Mouse (Mus musculus) G1E (cell line): ENCODE data around the gene Foxs1. TPM values are rescaled to one million over a fixed set of nuclear protein-coding genes. Genes with fewer than 3 reads are reported as not detected.

Experiments used
- ATAC-seq: 2 replicates; pipeline ENCODE4 v1.8.0; 2016; ENCODE audit warnings: mild to moderate bottlenecking; ENCODE audit not compliant: insufficient number of reproducible peaks, poor library complexity, low FRiP score, severe bottlenecking; ENCODE audit errors: extremely low read depth
- DNase-seq: peaks from one replicate; pipeline ENCODE4 v3.0.0; 2012; ENCODE audit warnings: low spot score
- H3K27me3 ChIP-seq: 2 replicates; pipeline ENCODE4 v1.6.1; 2012; ENCODE audit warnings: mild to moderate bottlenecking, low read length, inconsistent platforms; ENCODE audit not compliant: insufficient read depth
- H3K36me3 ChIP-seq: replicated peaks from 2 replicates; pipeline ENCODE3; 2012; ENCODE audit warnings: mild to moderate bottlenecking, inconsistent platforms
- H3K4me1 ChIP-seq: 2 replicates; pipeline ENCODE4 v1.6.1; 2012; ENCODE audit warnings: low read depth, low read length, inconsistent platforms, mixed read lengths; ENCODE audit not compliant: insufficient read depth
- H3K4me3 ChIP-seq: 2 replicates; pipeline ENCODE4 v1.5.1; 2012; ENCODE audit warnings: low read depth, mild to moderate bottlenecking, inconsistent platforms, low read length, moderate library complexity, mixed read lengths
- H3K9me3 ChIP-seq: replicated peaks from 2 replicates; pipeline ENCODE4 v1.6.1; 2012; ENCODE audit warnings: inconsistent platforms
- CTCF ChIP-seq: IDR thresholded peaks from 2 replicates; pipeline ENCODE4 v1.5.1; 2012; ENCODE audit warnings: low read depth, low read length, inconsistent platforms, mixed read lengths
- GATA1 ChIP-seq: IDR thresholded peaks from 2 replicates; pipeline ENCODE4 v1.6.1; 2012; ENCODE audit warnings: borderline replicate concordance, low read length, inconsistent platforms, mixed read lengths
- GATA2 ChIP-seq: IDR thresholded peaks from 2 replicates; pipeline ENCODE4 v1.6.1; 2012; ENCODE audit warnings: low read depth, low read length, inconsistent platforms, borderline replicate concordance
- POLR2AphosphoS5 ChIP-seq: IDR thresholded peaks from 2 replicates; pipeline ENCODE4 v1.6.1; 2012; ENCODE audit warnings: low read depth, low read length, inconsistent platforms; ENCODE audit not compliant: insufficient replicate concordance
- TAL1 ChIP-seq: conservative IDR thresholded peaks from 2 replicates; pipeline ENCODE4 v1.6.1; 2012; ENCODE audit warnings: low read depth, low read length, inconsistent platforms, mixed read lengths
- polyA plus RNA-seq: library from polyadenylated mRNA; stranded (reverse); fragments of >175 nt; gene quantifications from 2 replicates; pipeline ENCODE4 v1.2.3, GENCODE M21; 2012
- total RNA-seq, 2 experiments: library from RNA; stranded (forward) in 1 of 2; stranded (reverse) in 1 of 2; fragments of 200-1000 nt in 1 of 2; fragments of >200 nt in 1 of 2; fragmentation: Nextera tagmentation in 1 of 2; gene quantifications; 2 replicates each; pipeline ENCODE4 v1.2.3; 2014 to 2017

Gene Foxs1
- total and polyA plus RNA-seq, 3 experiments = not detected

DNA sequence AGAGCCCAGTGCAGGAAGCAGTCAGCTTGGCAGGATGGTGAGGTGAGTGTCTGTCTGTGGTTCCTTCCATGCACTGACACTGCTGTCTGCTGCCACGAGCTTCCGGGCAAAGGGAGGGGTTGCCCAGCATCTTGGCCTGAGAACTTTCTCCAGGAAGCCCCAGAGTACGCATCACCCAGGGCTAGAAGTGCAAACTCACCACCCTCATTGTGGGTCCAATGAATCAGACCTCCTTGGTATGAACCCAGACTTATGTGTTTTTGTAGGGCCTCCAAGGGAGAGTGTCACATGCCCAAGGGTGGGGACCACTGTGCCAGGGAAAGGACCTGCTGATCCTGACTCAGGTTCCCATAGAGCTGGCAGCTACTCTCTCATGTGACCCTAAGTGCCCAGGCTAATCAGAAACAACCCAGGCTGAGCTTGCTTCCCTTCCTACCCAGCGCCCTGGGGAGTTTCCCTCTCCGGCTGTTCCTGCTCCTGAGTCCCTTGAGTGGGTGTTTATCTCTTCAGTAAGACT lies 28.8 kb downstream of the Foxs1 start:
- peaks cover 6% of the 10 kb centered on the region for H3K4me1 ChIP-seq
- ATAC-seq (no peak), DNase-seq (no peak)
- TF ChIP-seq POLR2AphosphoS5 (no peak), TAL1 (no peak), GATA2 (no peak), GATA1 (no peak), CTCF (no peak)
- H3K9me3 ChIP-seq = no peaks in the 10 kb centered on the region
- H3K36me3 ChIP-seq = no peaks in the 10 kb centered on the region
- no peak overlapping the region for H3K4me3 ChIP-seq
- H3K27me3 ChIP-seq = peaks cover 47% of the 10 kb centered on the region

- DNase-seq (no peak), ATAC-seq (no peak)
- H3K36me3 ChIP-seq = no peaks in the 10 kb centered on the region
- H3K4me3 ChIP-seq = no peak overlapping the region
- TF ChIP-seq GATA1 = no peak
- TF ChIP-seq TAL1 = no peak
- no peak for TF ChIP-seq GATA2
- no peak for TF ChIP-seq POLR2AphosphoS5
- TF ChIP-seq CTCF = no peak
- peaks cover 6% of the 10 kb centered on the region for H3K4me1 ChIP-seq
- H3K27me3 ChIP-seq = peaks cover 44% of the 10 kb centered on the region
- H3K9me3 ChIP-seq = no peaks in the 10 kb centered on the region
These were observed 29.4 kb downstream of the Foxs1 start for GRCm38 (mm10) chr2:152903586-152903985.

DNA sequence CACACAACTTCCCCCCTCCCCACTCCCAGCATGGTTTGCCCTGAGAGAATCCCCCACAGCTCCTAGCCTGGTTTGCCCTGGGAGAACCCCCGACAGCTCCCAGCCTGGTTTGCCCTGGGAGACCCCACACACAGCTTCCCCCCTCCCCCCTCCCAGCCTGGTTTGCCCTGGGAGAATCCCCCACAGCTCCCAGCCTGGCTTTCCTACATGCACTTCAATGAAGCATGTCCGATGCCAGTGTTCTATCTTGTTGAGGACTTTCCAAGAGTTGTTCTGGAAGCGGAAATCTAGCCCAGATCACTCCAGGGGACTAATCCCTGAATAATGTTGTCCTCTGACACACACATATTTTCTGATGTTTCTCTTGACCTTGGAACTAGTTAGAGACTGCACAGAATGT lies 30.4 kb downstream of the Foxs1 start:
- no peak for ATAC-seq
- Histone ChIP-seq H3K9me3 (no peaks in the 10 kb centered on the region), H3K36me3 (no peaks in the 10 kb centered on the region), H3K4me3 (no peak overlapping the region), H3K27me3 (peaks cover 36% of the 10 kb centered on the region), H3K4me1 (peaks cover 6% of the 10 kb centered on the region)
- no peak for DNase-seq
- TF ChIP-seq POLR2AphosphoS5 (no peak), GATA2 (no peak), TAL1 (no peak), CTCF (no peak), GATA1 (no peak)

DNA sequence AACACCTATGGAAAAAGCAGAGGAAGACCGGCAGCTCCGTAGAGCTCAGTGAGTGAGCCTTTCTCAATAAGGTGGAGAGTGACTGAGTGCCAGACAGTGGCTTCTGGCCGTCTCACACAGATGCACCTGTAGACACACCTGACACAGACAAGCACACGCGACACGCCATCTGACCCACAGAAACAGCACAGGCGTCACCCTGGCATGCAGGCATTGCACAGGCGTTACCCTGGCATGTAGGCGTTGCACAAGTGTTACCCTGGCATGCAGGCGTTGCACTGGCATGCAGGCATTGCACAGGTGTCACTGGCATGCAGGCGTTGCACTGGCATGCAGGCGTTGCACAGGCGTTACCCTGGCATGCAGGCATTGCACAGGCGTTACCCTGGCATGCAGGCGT lies 31.7 kb downstream of the Foxs1 start:
- Histone ChIP-seq H3K4me3 (no peak overlapping the region; the same call in 1 of the 2 replicates), H3K4me1 (peaks cover 6% of the 10 kb centered on the region), H3K36me3 (no peaks in the 10 kb centered on the region), H3K27me3 (peaks cover 23% of the 10 kb centered on the region), H3K9me3 (no peaks in the 10 kb centered on the region)
- TF ChIP-seq CTCF (no peak), GATA2 (no peak), POLR2AphosphoS5 (no peak), TAL1 (no peak), GATA1 (no peak)
- ATAC-seq (no peak), DNase-seq (no peak)

GRCm38 (mm10) chr2:152899011-152899410 lies 34.0 kb downstream of the Foxs1 start:
- DNase-seq (no peak), ATAC-seq (no peak)
- no peak for TF ChIP-seq GATA1
- Histone ChIP-seq H3K4me3 (no peak overlapping the region), H3K9me3 (no peaks in the 10 kb centered on the region), H3K27me3 (peaks cover 15% of the 10 kb centered on the region), H3K36me3 (peaks cover 22% of the 10 kb centered on the region), H3K4me1 (peaks cover 6% of the 10 kb centered on the region)

- DNase-seq (no peak), ATAC-seq (no peak)
- Histone ChIP-seq H3K36me3 (peaks cover 43% of the 10 kb centered on the region), H3K27me3 (peaks cover 6% of the 10 kb centered on the region), H3K4me1 (peaks cover 6% of the 10 kb centered on the region), H3K4me3 (no peak overlapping the region), H3K9me3 (no peaks in the 10 kb centered on the region)
- TF ChIP-seq CTCF = no peak
- TF ChIP-seq POLR2AphosphoS5 = no peak
- no peak for TF ChIP-seq GATA2
- TF ChIP-seq TAL1 = no peak
- no peak for TF ChIP-seq GATA1
These were observed 36.1 kb downstream of the Foxs1 start for GRCm38 (mm10) chr2:152896926-152897325.

DNA sequence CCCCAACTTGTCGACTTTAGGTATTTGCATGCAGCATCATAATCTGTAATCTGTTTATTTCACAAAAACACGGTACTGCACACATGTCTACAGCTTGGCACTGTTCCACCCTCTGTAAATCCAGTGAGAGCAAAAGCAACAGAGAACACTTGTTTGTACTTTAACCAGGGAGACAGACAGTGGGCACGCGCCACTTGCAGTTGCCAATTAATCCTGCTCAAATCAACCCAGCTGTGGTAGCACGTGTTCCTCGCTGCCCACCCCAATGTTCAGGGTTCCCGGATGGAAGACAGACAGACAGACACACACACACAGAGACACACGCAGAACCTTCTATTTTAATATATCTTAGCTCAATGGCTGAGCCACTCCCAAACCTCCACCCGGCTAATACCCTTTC lies 37.2 kb downstream of the Foxs1 start:
- no peak for TF ChIP-seq GATA1
- no peak for TF ChIP-seq GATA2
- no peak for TF ChIP-seq TAL1
- TF ChIP-seq POLR2AphosphoS5 = no peak
- TF ChIP-seq CTCF = no peak
- Histone ChIP-seq H3K4me3 (no peak overlapping the region), H3K36me3 (peaks cover 53% of the 10 kb centered on the region), H3K27me3 (no peaks in the 10 kb centered on the region), H3K9me3 (no peaks in the 10 kb centered on the region), H3K4me1 (no peaks in the 10 kb centered on the region)
- DNase-seq (no peak), ATAC-seq (no peak)
